Mouse (Mus musculus) ovary, postnatal 10 days (tissue): ENCODE results near the gene Cep250.
"Not testable (repeated sequence)": the region's sequence is repeated elsewhere in the genome, so short reads cannot be mapped to it uniquely, and the experiment has no call there.

ENCODE experiments used
- DNase-seq: peaks from one replicate; pipeline ENCODE4 v3.0.0; 2022; ENCODE audit warnings: low spot score

The Cep250 gene

DNA sequence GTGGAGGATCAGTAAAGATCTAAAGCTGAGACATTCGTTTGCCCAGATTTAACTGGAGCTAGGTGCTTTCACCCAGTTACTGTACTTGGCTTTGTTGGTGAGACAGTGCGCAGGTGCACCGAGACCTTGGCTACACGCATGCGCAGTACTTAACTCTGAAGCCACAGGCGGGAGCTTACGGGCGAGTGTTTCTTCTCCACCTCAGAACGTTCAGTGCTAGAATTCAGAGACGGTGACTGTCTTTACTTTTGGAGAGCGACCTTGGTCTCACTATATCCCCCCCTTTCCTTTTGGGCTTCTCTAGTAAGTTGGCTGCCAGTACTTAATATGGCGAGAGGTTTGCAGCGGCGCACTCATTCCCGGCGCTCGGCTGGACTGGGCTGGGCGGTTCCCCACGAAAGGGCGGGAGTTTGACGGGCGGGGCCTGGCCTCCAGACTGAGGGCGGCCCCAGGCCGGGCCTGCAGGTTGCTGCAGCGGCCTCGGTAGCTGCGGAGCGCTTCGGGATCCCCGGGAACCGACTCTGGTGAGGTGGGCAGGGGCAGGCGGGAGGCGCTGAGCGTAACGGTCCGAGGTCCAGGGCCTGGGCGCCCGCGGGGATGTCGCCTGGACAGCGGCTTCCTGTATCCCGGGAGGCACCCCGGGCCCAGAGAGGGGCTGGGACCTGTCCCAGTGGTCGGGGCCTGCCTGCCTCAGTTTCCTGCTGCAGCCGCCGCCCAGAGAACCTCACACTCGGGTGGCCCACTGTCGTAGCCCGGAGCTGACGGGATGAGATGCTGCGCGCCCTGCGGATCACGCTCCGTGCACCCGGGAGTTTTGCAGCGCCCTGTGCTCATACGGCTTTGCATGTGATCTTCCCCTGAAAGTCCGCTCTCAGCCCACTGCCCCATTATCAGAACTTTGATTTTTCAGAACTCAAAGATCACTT, at the start of gene Cep250:
TSS of gene Cep250 (plus strand) at position 325 of the 926 bp plus-strand sequence.
- peak; percentile 86 for DNase-seq

DNA sequence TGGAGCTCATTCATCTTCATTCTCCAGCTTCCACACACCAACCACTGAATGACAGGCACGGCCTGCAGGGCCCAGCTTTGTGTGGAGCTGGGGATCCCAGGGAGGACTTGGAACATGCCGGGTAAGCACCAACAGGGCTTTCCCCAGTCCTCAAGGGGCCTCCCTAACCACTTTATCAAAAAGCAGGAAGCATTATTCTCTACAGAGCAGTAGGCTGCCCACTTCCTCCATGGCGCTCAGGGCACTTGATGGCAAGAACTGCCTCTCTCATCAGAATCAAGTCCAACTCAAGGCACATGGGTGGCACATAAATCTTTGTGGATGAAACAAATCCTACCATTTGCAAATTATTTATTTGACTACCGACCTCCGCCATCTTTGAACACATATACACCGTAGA, 41.6 kb upstream of the Cep250 start:
- no peak for DNase-seq

DNA sequence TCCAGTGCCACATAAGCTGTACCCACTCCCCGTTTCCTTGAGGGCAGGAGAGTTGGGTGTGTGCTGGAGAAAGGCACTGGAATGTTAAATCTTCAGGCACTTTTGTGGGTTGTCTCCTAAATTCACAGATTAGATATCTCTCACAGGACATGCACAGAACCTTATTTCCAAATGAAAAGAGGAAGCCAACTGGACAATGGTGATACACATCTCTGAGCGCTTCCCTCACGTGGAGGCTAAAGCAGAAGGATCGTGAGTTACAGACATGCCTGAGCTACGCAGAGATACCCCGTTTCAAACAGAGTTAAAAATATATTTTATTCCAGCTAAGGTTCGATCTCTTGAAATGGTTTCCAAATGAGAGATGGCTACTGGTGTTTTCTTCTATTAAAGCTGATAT, 33.1 kb upstream of the Cep250 start:
- DNase-seq = no peak

DNA sequence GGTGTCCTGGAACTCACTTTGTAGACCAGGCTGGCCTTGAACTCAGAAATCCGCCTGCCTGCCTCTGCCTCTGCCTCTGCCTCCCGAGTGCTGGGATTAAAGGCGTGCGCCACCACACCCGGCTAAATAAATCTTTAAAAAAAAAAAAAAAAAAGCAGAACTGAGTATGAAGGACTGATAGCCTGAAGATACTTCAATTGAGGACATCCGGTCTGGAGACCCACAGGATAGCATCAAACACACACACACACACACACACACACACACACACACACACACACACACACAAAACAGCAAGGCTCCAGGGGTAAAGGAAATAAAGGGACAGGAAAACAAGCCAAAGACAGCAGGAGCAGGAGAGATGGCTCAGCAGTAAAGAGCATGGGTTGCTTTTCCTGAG, 31.0 kb upstream of the Cep250 start:
- DNase-seq = not testable (repeated sequence)

DNA sequence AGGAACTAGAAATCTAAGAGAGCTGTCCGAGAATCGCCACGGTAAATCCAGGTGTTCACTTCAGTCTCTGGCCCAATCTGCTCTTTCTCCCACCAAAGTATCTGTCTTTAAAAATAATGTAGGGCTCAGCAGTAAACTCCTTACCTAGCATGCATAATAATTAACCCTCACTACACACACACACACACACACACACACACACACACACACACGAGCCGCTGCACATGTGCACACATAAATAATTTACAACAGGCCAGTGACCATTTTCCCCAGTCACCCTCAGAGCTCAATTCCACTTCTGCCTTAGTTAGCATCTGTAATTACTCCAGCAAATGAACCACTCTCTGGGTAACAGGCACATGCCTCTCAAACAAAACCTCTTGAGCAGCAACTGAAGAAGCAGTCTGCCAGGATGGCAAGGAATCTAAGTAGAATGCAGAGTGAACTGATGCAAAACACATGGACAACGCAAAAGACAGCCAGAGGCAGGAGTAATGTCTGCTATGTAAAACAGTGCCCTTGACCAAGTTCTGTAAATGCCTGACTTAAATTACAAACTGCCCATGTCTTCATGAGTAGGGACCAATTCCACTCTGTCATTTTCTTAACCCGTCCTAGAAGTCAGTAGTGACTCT, 27.4 kb upstream of the Cep250 start:
- no peak for DNase-seq

DNA sequence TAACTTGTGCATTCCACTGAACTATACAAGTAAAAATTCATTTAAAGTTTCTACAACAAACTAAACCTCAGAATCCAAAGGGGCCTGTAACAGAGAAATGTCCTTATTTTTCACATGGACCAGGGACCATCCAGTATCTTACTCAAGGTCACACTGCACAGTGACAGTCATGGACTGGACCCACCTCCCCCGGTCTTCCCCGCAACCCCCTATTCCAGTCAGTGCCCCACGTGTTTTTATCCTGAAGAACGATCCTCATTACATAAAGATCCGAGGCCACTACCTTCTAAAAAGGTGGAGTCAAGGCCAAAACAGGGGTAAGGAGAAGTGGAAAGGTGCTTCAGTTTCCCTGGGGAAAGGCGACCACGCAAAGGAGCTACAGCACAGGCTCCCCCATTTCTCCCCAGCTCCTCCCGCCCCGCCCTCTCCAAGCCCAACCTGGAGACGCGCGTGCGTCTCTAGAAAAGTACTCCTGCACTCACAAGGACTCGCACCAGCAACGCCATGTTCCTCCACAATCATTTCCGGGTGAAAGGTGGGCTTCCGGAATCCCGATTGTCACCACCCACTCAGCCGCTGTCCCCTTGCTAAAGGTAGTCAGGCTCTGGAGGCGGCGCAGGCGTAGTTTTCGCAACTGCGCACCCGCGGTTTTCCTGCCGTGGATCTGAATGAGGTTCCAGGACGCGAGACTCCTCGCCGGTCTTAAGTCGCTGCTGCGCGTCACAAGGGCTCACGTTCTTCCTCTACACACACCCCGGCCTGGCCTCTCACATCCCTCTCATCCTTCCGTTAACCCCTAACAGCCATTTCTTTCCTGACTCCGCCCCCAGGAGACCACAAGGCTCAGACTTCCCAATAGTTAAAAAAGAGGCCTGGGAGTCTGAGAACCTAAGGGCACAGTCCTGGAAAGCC, 26.5 kb upstream of the Cep250 start, which contains the start of gene Uqcc1:
TSS of gene Uqcc1 (minus strand) at position 780 of the 912 bp plus-strand sequence.
- DNase-seq = peak; percentile 82

DNA sequence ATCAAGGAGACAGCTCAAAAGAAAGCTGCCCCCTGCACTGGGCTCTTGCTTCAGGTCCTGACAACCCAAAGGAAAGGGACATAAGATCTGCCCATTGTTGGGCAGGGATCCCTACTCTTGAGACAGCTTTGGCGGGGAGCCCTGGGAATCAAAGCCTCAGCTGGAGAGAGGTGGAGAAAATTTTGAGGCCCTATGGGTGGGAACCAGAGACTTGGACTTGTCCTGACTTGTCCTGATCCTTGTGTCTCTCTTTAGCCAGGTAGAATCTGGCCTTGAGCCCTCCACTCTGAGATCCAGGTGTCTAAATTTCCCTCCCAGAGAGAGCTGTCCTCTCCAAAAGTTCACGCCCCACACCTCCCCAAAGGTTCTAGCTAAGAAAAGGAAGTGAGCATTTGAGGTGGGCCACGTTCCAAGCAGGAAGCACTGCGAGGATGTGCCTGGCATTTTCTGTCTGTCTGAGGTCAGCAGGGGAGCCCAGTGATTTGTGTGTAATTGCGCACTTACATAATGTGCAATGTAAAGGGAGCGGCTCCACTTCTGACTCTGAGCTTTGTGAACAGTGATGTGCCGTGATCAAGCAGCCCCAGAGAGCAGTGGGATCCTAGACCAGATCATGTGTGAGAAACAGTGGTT, 16.2 kb upstream of the Cep250 start:
- DNase-seq = no peak

DNA sequence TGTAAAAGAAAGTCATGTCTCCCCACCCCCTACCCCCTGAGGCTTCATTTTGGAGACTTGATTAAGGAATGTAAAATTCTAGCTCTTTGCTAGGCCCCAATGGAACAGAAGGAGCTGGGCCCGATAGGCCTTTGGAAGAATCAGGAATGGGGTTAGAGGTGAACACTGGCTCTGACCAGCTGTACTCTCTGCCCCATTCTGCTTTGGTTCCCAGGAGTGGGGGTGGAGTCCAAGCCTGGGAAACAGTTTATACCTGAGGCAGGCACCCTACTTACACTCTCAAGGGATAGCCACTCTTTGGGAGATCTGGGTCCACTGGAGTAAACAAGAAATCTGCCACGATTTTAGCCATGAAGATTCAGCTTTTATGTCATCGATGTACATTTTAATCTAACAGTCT, 15.6 kb upstream of the Cep250 start, which contains the start of gene Gm15557:
TSS of gene Gm15557 (plus strand) at position 48 of the 400 bp plus-strand sequence.
- no peak for DNase-seq

DNA sequence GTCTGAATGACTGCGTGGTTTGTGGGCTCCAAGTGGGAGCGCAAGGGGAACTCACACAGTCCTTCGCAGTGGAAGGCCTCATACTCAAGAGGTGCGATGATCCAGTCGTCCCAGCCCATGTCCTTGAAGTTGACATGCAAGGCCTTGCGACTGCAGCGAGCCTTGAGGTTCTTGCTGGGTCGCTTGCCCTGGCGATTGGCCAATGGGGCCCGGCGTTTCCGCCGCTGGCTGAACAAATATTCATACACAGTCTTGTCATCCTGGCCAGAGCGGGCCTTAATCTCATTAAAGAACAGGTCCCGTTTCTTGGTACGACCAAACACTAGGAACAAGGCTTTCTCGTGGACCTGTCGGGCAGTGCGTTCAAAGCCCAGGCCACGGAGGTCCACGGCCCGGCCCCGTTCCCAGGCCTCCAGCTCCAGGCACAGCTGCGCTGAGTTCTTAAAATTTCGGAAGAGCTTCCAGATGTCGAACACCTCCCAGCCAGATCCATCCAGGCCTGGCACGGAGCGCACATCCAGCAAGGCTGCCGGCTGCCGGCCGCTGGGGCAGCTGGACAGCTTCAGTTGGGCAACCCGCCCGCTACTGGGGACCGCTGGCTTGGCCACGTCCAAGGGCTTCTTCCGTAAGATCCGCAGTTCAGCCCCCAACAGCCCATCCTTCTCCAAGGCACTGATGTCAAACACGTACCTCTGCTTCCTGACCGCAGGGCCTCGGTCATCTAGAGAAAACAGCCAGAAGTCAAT, 14.4 kb upstream of the Cep250 start:
- DNase-seq = no peak

DNA sequence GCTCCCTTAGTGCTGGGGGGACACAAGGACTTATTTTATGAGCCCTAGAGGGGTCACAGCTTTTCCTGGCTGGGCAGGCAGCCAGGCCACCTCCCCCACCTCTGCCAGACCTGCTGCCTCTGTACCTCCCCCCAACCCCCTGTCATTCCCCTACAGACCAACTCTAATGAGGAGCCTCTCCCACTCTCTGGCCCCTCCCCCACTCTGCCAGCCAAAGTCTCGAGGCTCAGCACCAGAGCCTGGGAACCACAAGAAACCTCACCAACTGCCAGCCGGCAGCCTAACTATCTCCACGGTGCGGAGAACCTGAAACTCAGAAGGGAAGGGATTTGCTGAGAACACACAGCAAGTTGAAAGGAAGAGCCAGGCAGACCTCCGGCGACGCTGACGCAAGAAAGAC, 12.8 kb upstream of the Cep250 start:
- DNase-seq = no peak

DNA sequence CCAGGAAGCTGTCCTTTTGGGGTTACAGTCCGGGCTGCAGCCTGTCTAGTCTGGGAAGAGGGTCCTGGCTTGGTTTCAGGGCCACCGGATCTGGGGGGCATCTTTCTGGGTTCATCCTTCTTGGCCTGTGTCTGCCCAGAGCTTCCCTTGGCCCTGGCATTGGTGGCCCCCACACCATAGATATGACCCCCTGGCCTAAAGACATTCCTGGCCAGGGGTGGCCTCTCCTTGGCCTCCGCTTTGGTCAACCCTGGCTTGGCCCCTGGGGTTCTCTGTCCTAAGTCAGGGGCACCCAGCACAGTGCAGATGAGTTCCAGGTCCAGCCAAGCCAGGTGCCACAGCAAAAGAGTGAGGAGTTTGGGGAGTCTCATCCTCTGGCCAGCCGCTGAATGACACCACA, 11.6 kb upstream of the Cep250 start:
- no peak for DNase-seq

DNA sequence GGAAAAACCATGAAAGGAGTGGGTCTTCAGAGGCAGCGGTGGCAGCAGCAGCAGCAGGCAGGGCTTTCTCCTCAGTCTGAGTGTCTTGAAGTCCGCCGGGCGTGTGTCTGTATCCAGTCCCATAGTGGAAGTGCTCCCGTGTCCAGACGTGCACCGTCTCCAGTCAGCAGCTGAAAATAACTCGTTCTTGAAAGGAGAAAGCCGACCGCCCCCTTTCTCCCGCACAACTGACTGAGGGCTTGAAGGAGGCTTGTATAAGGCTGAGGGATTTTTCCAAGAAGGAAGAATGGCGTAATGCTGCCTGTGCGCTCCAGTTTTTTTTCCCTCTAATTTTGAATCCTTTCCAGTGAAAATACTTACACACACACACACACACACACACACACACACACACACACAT, 11.1 kb upstream of the Cep250 start, which contains the start of gene Gdf5:
TSS of gene Gdf5 (minus strand) at position 244 of the 400 bp plus-strand sequence.
- DNase-seq = no peak

DNA sequence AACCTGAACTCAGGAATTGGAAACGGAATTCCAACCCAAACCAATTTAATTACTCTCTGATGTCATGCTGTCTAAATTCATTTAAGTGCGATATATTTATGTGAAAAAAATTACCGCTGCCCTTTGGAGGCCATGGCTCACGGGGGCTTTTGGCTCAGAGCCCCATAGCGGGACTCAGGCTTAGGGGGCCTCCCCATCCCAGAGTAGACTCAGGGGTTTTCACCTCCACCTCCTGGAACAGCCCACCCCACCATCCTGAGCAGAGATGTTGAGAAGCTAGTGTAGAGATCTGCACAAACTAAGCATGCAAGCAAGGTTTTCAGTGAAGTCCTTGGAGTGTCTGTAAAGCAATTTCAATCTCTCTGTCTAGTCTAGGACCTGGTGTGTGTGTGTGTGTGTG, 10.7 kb upstream of the Cep250 start:
- DNase-seq = no peak

DNA sequence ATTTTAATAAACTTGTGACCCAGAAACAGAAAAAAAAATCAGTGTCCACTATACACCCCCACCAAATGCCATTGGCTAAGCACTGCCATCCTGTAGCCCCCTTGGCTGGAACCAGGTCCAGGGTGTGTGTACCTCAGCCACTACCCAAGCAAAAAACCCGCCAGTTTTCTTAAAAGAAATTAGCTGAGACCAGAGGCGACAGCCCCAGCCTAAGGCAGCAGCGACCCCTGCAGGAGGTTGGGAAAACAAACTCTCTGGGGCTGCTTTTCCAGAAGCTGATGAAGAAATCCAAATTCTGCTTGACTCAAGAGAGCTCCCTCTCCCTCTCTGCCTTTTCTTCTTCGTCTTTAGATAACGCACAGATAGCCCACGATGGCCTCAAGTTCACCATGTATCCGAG, 10.2 kb upstream of the Cep250 start:
- DNase-seq = no peak

DNA sequence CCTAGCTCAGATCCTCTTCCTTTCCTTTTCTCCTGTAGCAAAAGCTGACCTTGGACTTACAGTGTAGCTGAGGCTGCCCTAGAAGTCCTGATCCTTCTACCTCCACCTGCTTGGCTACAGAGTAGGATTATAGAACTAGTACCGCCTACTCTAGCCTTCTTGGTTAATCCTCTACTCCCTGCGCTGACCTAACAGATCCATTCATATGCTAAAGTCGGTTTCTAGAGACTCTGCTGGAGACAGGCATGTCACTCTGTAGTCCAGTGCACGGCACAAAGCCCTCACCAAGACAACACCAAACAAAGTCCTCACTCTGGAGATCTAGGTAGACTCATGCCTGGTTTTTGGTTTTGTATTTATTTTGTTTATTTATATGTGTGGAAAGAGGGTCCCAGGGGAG, 9.8 kb upstream of the Cep250 start:
- no peak for DNase-seq

DNA sequence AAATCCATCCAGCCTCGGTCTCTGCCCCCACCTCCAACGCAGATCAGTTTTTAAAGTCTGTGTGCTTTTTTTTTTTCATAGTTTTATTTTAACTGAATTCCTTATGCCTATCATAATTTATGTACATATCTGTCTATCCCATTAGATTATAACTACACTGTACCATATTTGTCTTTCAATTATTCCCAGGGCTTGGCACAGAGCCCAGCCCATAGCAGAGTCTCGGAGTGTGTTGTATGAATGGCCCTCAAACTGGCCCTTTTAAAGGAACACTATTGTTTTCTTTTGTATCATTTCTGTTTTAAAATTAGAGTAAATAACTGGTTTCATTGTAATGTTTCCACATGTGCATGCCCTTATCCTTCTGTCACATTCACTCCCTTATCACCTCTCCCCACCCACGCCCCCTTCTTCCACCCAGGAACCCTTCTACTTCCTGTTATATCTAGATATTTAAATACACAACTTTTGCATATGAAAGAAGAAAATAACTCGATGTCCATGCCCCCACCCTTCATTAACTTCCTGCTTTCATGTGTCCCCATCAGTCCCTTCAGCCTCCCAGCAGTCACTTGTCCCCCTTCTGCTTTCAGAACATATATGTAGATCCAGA, 8.8 kb upstream of the Cep250 start:
- DNase-seq = no peak

DNA sequence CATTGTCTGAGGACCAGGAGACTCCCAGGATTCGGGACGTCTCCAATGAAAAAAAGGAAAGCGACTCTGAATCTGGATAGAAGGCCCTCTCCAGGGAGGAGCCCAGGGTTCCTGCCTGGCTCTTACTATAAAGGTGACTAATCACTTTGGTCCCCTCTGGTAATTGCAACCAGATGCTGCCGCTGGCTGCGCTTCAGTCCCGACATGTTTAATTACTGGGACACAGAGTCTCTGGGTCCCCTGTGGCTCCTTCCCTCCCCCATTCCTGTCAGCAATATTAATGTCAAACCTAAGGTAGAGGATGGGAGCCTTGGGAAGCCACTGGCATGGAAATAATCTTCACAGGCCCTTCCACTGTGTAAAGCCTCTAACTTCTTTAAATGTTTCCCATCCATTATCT, 6.9 kb upstream of the Cep250 start:
- no peak for DNase-seq

DNA sequence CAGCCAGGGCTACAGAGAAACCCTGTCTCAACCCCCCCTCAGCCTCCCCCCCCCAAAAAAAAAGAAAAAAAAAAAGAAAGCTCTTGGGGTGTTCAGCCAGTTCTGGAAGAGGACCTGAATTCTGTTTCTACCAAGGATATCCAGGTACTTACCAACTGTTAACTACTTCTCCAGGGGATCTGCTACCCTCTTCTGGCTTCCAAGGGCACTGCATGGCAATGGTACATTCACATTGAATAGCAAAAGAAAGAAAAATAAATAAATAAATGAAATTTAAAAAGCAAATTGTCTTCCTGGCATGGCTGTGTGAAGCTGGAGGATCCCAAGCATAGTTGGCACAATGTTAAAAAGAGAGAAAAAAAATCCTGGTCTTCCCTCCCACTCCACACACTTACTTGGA, 4.3 kb upstream of the Cep250 start:
- DNase-seq = no peak

DNA sequence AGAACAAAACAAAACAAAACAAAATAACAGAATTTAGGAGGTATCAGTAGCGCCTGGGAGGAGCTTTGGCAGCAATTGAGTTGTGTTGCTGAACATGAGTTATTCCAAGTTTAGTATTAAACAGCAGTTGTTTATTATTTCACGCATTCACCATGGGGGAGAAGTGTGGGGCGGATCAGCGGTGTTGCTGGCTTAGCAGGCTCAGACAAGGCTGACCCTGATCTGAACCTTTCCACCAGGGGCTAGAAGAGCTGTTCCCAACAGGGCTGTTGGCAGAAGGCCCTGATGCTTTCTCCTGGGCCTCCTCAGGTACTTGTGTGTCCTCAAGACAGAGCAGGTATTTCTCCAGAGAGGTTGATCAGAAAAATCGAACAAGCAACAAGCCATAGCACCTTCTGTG, 3.7 kb downstream of the Cep250 start:
- no peak for DNase-seq

DNA sequence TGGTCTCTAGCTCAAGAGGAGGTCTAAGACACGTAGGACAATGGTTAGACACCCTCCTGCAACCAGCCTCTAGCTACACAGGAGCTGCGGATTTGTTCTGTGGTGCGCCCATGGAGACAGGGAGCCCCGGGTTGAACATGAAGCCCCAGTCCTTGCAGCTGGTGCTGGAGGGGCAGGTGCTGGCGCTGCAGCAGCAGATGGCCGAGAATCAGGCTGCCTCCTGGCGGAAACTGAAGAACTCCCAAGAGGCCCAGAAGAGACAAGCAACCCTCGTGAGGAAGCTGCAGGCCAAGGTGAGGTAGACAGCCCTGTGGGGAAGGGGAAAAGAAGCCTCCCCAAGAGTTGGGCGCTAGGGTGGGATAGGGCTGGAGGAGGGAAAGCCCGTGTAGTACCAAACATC, 5.6 kb downstream of the Cep250 start:
- DNase-seq = no peak

DNA sequence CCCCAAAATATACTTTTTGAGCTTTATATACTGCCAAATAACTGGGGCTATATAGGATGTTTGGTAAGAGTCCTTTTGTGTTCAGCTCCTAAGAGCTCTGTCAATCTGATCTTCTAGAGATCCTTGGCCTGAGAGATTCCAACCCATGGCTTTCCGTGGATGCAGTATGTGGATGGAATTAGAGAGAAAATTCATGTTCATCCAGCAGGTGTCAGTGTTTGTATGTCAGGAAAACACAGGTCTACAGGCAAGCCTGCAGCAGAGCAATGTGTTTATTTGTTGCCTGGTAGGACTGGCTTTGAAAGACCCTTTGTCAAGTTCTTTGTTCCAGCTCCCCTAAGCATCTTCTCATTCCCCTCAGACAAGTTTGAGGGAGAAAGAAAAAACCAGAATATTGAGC, 6.7 kb downstream of the Cep250 start:
- no peak for DNase-seq
